Mouse (Mus musculus): ENCODE measurements around the gene Slc4a10. TPM values are rescaled to one million over a fixed set of nuclear protein-coding genes. Genes with fewer than 3 reads are reported as not detected.

Gene Slc4a10
- polyA plus RNA-seq, 1 experiment = 69.8 TPM

- Histone ChIP-seq H3K27ac (ENCODE audit: insufficient read depth, low read length) (no peak overlapping the region), H3K4me1 (ENCODE audit: control insufficient read depth, insufficient read depth, low read length) (no peaks in the 10 kb centered on the region), H3K4me3 (replicated peaks; ENCODE audit: insufficient read depth, low read depth, low read length) (no peak overlapping the region), H3K27me3 (ENCODE audit: control insufficient read depth, insufficient read depth, low read length) (no peaks in the 10 kb centered on the region)
- DNase-seq = no peak
- 91% methylated on average over 3 of the region's 3 CpGs for WGBS
- no peak for TF ChIP-seq POLR2A (IDR thresholded peaks at IDR 0.05; ENCODE audit: borderline replicate concordance, insufficient read depth, low read length)
- no peak for TF ChIP-seq CTCF (IDR thresholded peaks at IDR 0.05; ENCODE audit: borderline replicate concordance, insufficient read depth, low read depth, low read length)
Measured at GRCm38 (mm10) chr2:62278779-62279178, 232.5 kb downstream of the Slc4a10 start.

GRCm38 (mm10) chr2:62279777-62280176 is 233.5 kb downstream of the Slc4a10 start:
- DNase-seq = no peak
- Histone ChIP-seq H3K4me3 (replicated peaks; ENCODE audit: insufficient read depth, low read depth, low read length) (no peak overlapping the region), H3K27ac (ENCODE audit: insufficient read depth, low read length) (no peak overlapping the region), H3K4me1 (ENCODE audit: control insufficient read depth, insufficient read depth, low read length) (no peaks in the 10 kb centered on the region), H3K27me3 (ENCODE audit: control insufficient read depth, insufficient read depth, low read length) (no peaks in the 10 kb centered on the region)
- 87% methylated on average over 7 of the region's 7 CpGs for WGBS
- no peak for TF ChIP-seq CTCF (IDR thresholded peaks at IDR 0.05; ENCODE audit: borderline replicate concordance, insufficient read depth, low read depth, low read length)
- no peak for TF ChIP-seq POLR2A (IDR thresholded peaks at IDR 0.05; ENCODE audit: borderline replicate concordance, insufficient read depth, low read length)

- Histone ChIP-seq H3K27ac (ENCODE audit: insufficient read depth, low read length) (no peak overlapping the region), H3K27me3 (ENCODE audit: control insufficient read depth, insufficient read depth, low read length) (no peaks in the 10 kb centered on the region), H3K4me3 (replicated peaks; ENCODE audit: insufficient read depth, low read depth, low read length) (no peak overlapping the region), H3K4me1 (ENCODE audit: control insufficient read depth, insufficient read depth, low read length) (no peaks in the 10 kb centered on the region)
- no peak for DNase-seq
- WGBS = 93% methylated on average over 2 of the region's 2 CpGs
- TF ChIP-seq POLR2A (IDR thresholded peaks at IDR 0.05; ENCODE audit: borderline replicate concordance, insufficient read depth, low read length) = no peak
Measured at GRCm38 (mm10) chr2:62285026-62285425, 238.8 kb downstream of the Slc4a10 start.

- Histone ChIP-seq H3K27me3 (ENCODE audit: control insufficient read depth, insufficient read depth, low read length) (no peaks in the 10 kb centered on the region), H3K27ac (ENCODE audit: insufficient read depth, low read length) (no peak overlapping the region), H3K4me3 (replicated peaks; ENCODE audit: insufficient read depth, low read depth, low read length) (no peak overlapping the region), H3K4me1 (ENCODE audit: control insufficient read depth, insufficient read depth, low read length) (no peaks in the 10 kb centered on the region)
- no peak for TF ChIP-seq CTCF (IDR thresholded peaks at IDR 0.05; ENCODE audit: borderline replicate concordance, insufficient read depth, low read depth, low read length)
- no peak for TF ChIP-seq POLR2A (IDR thresholded peaks at IDR 0.05; ENCODE audit: borderline replicate concordance, insufficient read depth, low read length)
- 3% methylated on average over 2 of the region's 2 CpGs for WGBS
- no peak for DNase-seq
Measured at GRCm38 (mm10) chr2:62285847-62286246, 239.6 kb downstream of the Slc4a10 start.

- WGBS = 83% methylated on average over 4 of the region's 4 CpGs
- Histone ChIP-seq H3K4me1 (ENCODE audit: control insufficient read depth, insufficient read depth, low read length) (no peaks in the 10 kb centered on the region), H3K27me3 (ENCODE audit: control insufficient read depth, insufficient read depth, low read length) (no peaks in the 10 kb centered on the region), H3K27ac (ENCODE audit: insufficient read depth, low read length) (no peak overlapping the region), H3K4me3 (replicated peaks; ENCODE audit: insufficient read depth, low read depth, low read length) (no peak overlapping the region)
- TF ChIP-seq POLR2A (IDR thresholded peaks at IDR 0.05; ENCODE audit: borderline replicate concordance, insufficient read depth, low read length) (no peak), CTCF (IDR thresholded peaks at IDR 0.05; ENCODE audit: borderline replicate concordance, insufficient read depth, low read depth, low read length) (no peak)
- no peak for DNase-seq
Measured at GRCm38 (mm10) chr2:62287532-62287931, 241.3 kb downstream of the Slc4a10 start.

- no peak for DNase-seq
- Histone ChIP-seq H3K4me3 (replicated peaks; ENCODE audit: insufficient read depth, low read depth, low read length) (no peak overlapping the region), H3K27ac (ENCODE audit: insufficient read depth, low read length) (no peak overlapping the region), H3K27me3 (ENCODE audit: control insufficient read depth, insufficient read depth, low read length) (no peaks in the 10 kb centered on the region), H3K4me1 (ENCODE audit: control insufficient read depth, insufficient read depth, low read length) (peaks cover 3% of the 10 kb centered on the region; the same call in 1 of the 2 replicates)
- TF ChIP-seq POLR2A (IDR thresholded peaks at IDR 0.05; ENCODE audit: borderline replicate concordance, insufficient read depth, low read length) (no peak), CTCF (IDR thresholded peaks at IDR 0.05; ENCODE audit: borderline replicate concordance, insufficient read depth, low read depth, low read length) (no peak)
- WGBS = 12% methylated on average over 2 of the region's 2 CpGs
Measured at GRCm38 (mm10) chr2:62293846-62294245, 247.6 kb downstream of the Slc4a10 start.

GRCm38 (mm10) chr2:62301716-62302115 is 255.5 kb downstream of the Slc4a10 start:
- H3K27ac ChIP-seq (ENCODE audit: insufficient read depth, low read length) = no peak overlapping the region
- no peaks in the 10 kb centered on the region for H3K27me3 ChIP-seq (ENCODE audit: control insufficient read depth, insufficient read depth, low read length)
- no peak overlapping the region for H3K4me3 ChIP-seq (replicated peaks; ENCODE audit: insufficient read depth, low read depth, low read length)
- WGBS = 99% methylated on average over 2 of the region's 2 CpGs
- no peak for TF ChIP-seq POLR2A (IDR thresholded peaks at IDR 0.05; ENCODE audit: borderline replicate concordance, insufficient read depth, low read length)
- TF ChIP-seq CTCF (IDR thresholded peaks at IDR 0.05; ENCODE audit: borderline replicate concordance, insufficient read depth, low read depth, low read length) = no peak
- no peak for DNase-seq
- H3K4me1 ChIP-seq (ENCODE audit: control insufficient read depth, insufficient read depth, low read length) = no peaks in the 10 kb centered on the region

- Histone ChIP-seq H3K4me3 (replicated peaks; ENCODE audit: insufficient read depth, low read depth, low read length) (no peak overlapping the region), H3K27me3 (ENCODE audit: control insufficient read depth, insufficient read depth, low read length) (no peaks in the 10 kb centered on the region), H3K27ac (ENCODE audit: insufficient read depth, low read length) (no peak overlapping the region), H3K4me1 (ENCODE audit: control insufficient read depth, insufficient read depth, low read length) (no peaks in the 10 kb centered on the region)
- DNase-seq = no peak
- WGBS = 88% methylated on average over 5 of the region's 5 CpGs
- no peak for TF ChIP-seq CTCF (IDR thresholded peaks at IDR 0.05; ENCODE audit: borderline replicate concordance, insufficient read depth, low read depth, low read length)
- TF ChIP-seq POLR2A (IDR thresholded peaks at IDR 0.05; ENCODE audit: borderline replicate concordance, insufficient read depth, low read length) = no peak
Measured at GRCm38 (mm10) chr2:62306978-62307377, 260.7 kb downstream of the Slc4a10 start.

Measured in cerebellum, adult 2 months (tissue).